Comparison of ENCODE assay signal across 7 mouse cellular contexts in the genomic region with DNA sequence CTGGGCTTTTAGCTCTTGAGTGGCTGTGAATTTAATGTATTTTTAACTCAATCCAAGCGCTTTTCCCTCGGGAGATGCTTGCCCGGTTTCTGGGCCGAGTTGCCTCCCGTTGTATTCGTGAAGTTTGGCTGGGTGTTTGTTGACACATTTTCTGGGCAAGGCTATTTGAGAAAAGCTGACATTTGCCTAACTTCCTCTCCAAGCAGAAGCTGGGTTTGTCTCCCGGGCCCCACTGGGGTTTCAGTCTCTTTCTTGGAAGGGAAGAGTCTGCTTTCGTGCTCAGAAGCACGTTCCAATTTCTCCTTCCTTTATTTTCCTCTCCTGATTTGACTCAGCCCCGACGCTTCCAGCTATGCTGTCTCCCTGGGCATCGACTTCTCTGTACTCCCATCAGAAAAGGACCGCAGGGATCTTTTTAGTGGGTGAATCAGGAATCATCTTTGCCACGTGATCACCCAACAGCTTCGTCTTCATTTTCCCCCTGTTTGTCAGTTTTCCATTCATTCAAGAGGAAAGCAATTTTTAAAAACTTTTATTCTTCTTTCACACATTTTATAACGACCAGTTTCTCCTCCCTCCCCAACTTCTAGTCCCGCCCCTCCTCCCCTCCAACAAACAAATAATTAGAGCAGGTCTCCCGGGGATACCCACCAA.
A peak's percentile ranks its signal among the peaks of the same experiment; 100 is the strongest.
DNase-seq lines count a peak whose midpoint lies in the region; ATAC-seq lines count a peak whose summit lies in the region.

No protein-coding gene starts in this region.

- H3K36me3 ChIP-seq in embryonic facial prominence, embryonic 10.5 days (replicated peaks), result no peaks in the 10 kb centered on the region
- no peaks in the 10 kb centered on the region for H3K36me3 ChIP-seq in heart, embryonic 11.5 days (ENCODE audit: control insufficient read depth, insufficient read depth, low read length)

- no peak overlapping the region for H3K9ac ChIP-seq in heart, embryonic 11.5 days (ENCODE audit: low read depth, low read length)

- H3K4me1 ChIP-seq in embryonic facial prominence, embryonic 10.5 days, result peaks cover 17% of the 10 kb centered on the region
- H3K4me1 ChIP-seq in heart, embryonic 11.5 days (ENCODE audit: control insufficient read depth, insufficient read depth, low read length), result peaks cover 6% of the 10 kb centered on the region; the same call in 1 of the 2 replicates

- no peak for ATAC-seq in heart, embryonic 11.5 days (replicated peaks; ENCODE audit: insufficient number of reproducible peaks, low FRiP score, low TSS enrichment)
- ATAC-seq in megakaryocyte, adult 5-6 weeks (ENCODE audit: poor library complexity, severe bottlenecking), result peak; percentile 67

- H3K9me3 ChIP-seq in embryonic facial prominence, embryonic 10.5 days, result no peaks in the 10 kb centered on the region
- no peaks in the 10 kb centered on the region for H3K9me3 ChIP-seq in heart, embryonic 11.5 days (replicated peaks; ENCODE audit: control insufficient read depth, low read length)

- peak overlapping the region; percentile 54 for H3K4me2 ChIP-seq in heart, embryonic 11.5 days

- DNase-seq in ovary, postnatal 36 days (ENCODE audit: low spot score), result peak; percentile 10
- no peak for DNase-seq in ovary, postnatal 14 days (ENCODE audit: low spot score)
- peak; percentile 26 for DNase-seq in embryonic facial prominence, embryonic 10.5 days (ENCODE audit: low spot score)
- peak; percentile 36 to 73 for DNase-seq in left cerebral cortex, postnatal 25 days (ENCODE audit: low spot score in 2 of 2)
- DNase-seq in testis, postnatal 14 days (ENCODE audit: low spot score), result no peak

- 24% methylated on average over 18 of the region's 18 CpGs for WGBS in embryonic facial prominence, embryonic 10.5 days
- 15% methylated on average over 18 of the region's 18 CpGs for WGBS in heart, embryonic 11.5 days (ENCODE audit: insufficient replicate concordance)

- no peaks in the 10 kb centered on the region for H3K27me3 ChIP-seq in embryonic facial prominence, embryonic 10.5 days (replicated peaks; ENCODE audit: low read depth, poor library complexity, severe bottlenecking)
- no peaks in the 10 kb centered on the region for H3K27me3 ChIP-seq in heart, embryonic 11.5 days (ENCODE audit: control insufficient read depth, insufficient read depth, low read length)

- no peak overlapping the region for H3K27ac ChIP-seq in embryonic facial prominence, embryonic 10.5 days (replicated peaks)
- H3K27ac ChIP-seq in heart, embryonic 11.5 days (ENCODE audit: low read depth, low read length), result no peak overlapping the region

- peak overlapping the region; percentile 37 for H3K4me3 ChIP-seq in embryonic facial prominence, embryonic 10.5 days
- H3K4me3 ChIP-seq in heart, embryonic 11.5 days (ENCODE audit: low read depth, low read length), result peak overlapping the region; percentile 3; the same call in 1 of the 2 replicates

- intact Hi-C loops in left cerebral cortex, postnatal 25 days (cut with DNase I), result no loop called here

Comparison
In these comparisons a context has a peak if more than half of its experiments do, and no peak if none do; other contexts are left out.
1. DNase-seq: peak in ovary, postnatal 36 days (single experiment), embryonic facial prominence, embryonic 10.5 days (single experiment) and left cerebral cortex, postnatal 25 days (2 of 2); none in ovary, postnatal 14 days (single experiment) and testis, postnatal 14 days (single experiment).